Mouse (Mus musculus): ENCODE results near the gene Tpst2. TPM values are rescaled to one million over a fixed set of nuclear protein-coding genes. Genes with fewer than 3 reads are reported as not detected.

The Tpst2 gene
- polyA plus RNA-seq, 1 experiment from 2014 or later = 29.0 TPM

Other genes with a start within 250 kb of the Tpst2 start
- gene Cryba4, start 24.2 kb upstream of the Tpst2 start, polyA plus RNA-seq (2014; fragmentation: Nextera tagmentation; extraction: Ambion mirVana) = 1.6 and 3.2 TPM in 2 replicates
- 3.6 and 3.9 TPM in 2 replicates for gene Crybb1, start 20.9 kb upstream of the Tpst2 start, polyA plus RNA-seq (2014; fragmentation: Nextera tagmentation; extraction: Ambion mirVana)
- 24.9 and 26.4 TPM in 2 replicates for gene Tfip11, start 49.7 kb downstream of the Tpst2 start, polyA plus RNA-seq (2014; fragmentation: Nextera tagmentation; extraction: Ambion mirVana)
- 60.4 and 62.5 TPM in 2 replicates for gene Srrd, start 66.3 kb downstream of the Tpst2 start, polyA plus RNA-seq (2014; fragmentation: Nextera tagmentation; extraction: Ambion mirVana)
- gene Hps4, start 66.4 kb downstream of the Tpst2 start, polyA plus RNA-seq (2014; fragmentation: Nextera tagmentation; extraction: Ambion mirVana) = 32.8 and 36.0 TPM in 2 replicates
- 0.13 and 0.14 TPM in 2 replicates for gene Gm6583, start 79.3 kb downstream of the Tpst2 start, polyA plus RNA-seq (2014; fragmentation: Nextera tagmentation; extraction: Ambion mirVana)
- gene Asphd2, start 118.2 kb downstream of the Tpst2 start, polyA plus RNA-seq (2014; fragmentation: Nextera tagmentation; extraction: Ambion mirVana) = 79.3 and 85.9 TPM in 2 replicates
- gene Gm6588, start 172.7 kb downstream of the Tpst2 start, polyA plus RNA-seq (2014; fragmentation: Nextera tagmentation; extraction: Ambion mirVana) = 0.23 and 0.29 TPM in 2 replicates

Measured in hindbrain, embryonic 14.5 days (tissue).